Mouse (Mus musculus): ENCODE measurements around the gene Tmem184c. TPM values are rescaled to one million over a fixed set of nuclear protein-coding genes. Genes with fewer than 3 reads are reported as not detected.

Gene Tmem184c
- polyA plus RNA-seq, 1 experiment from 2014 or later, result 56.9 TPM

DNA sequence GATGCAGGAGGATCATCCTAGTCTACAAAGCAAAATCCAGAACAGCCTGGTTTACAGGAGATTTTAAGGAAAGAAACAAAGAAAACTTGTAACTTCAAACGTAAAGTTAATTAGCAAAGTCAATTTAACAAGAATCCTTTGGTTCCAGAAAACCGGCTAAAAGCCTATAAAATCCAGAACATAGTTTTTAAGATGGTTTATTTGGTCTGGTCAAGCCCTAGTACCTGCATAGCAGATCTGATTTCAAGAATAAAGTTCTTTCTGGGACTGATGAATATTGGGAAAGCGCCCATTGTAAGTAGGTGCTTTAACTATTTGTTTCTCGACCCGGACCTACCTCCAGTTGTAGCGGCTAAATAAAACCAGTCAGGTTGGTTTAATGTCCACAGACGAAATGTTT lies 877 bp downstream of the Tmem184c start:
- Histone ChIP-seq H3K27me3 (no peaks in the 10 kb centered on the region), H3K4me2 (replicated peaks) (peak overlapping the region; percentile 77), H3K4me1 (peaks cover 10% of the 10 kb centered on the region), H3K27ac (no peak overlapping the region), H3K36me3 (peaks cover 10% of the 10 kb centered on the region), H3K9ac (peak overlapping the region; percentile 67), H3K9me3 (replicated peaks) (no peaks in the 10 kb centered on the region), H3K4me3 (peak overlapping the region; percentile 85)
- ATAC-seq (ENCODE audit: low FRiP score), result no peak
- WGBS, result 13% methylated on average over 7 of the region's 7 CpGs

DNA sequence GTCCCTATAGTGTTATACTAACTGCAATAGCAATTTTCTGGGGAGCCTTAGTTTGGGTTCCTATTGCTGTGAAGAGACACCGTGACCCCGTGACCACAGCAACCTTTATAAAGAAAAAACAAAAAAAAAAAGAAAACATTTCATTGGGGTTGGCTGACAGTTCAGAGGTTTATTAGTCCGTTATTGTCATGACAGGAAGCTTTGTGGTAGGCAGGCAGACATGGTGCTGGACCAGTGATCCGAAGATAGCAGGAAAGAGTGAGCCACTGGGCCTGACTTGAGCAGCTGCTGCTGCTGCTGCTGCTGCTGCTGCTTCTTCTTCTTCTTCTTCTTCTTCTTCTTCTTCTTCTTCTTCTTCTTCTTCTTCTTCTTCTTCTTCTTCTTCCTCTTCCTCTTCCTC lies 26.3 kb downstream of the Tmem184c start:
- H3K4me1 ChIP-seq, result no peaks in the 10 kb centered on the region
- no peaks in the 10 kb centered on the region for H3K27me3 ChIP-seq
- WGBS, result 81% methylated on average over 4 of the region's 4 CpGs
- ATAC-seq (ENCODE audit: low FRiP score), result no peak
- no peaks in the 10 kb centered on the region for H3K9me3 ChIP-seq (replicated peaks)
- peaks cover 34% of the 10 kb centered on the region for H3K36me3 ChIP-seq
- H3K9ac ChIP-seq, result no peak overlapping the region
- H3K4me2 ChIP-seq (replicated peaks), result no peak overlapping the region
- no peak overlapping the region for H3K27ac ChIP-seq
- H3K4me3 ChIP-seq, result no peak overlapping the region

- WGBS, result 93% methylated on average over 7 of the region's 7 CpGs
- no peaks in the 10 kb centered on the region for H3K4me1 ChIP-seq
- no peak for ATAC-seq (ENCODE audit: low FRiP score)
- peaks cover 50% of the 10 kb centered on the region for H3K36me3 ChIP-seq
- no peaks in the 10 kb centered on the region for H3K9me3 ChIP-seq (replicated peaks)
- no peak overlapping the region for H3K4me3 ChIP-seq
- no peaks in the 10 kb centered on the region for H3K27me3 ChIP-seq
- H3K27ac ChIP-seq, result no peak overlapping the region
- no peak overlapping the region for H3K4me2 ChIP-seq (replicated peaks)
- no peak overlapping the region for H3K9ac ChIP-seq
Measured at GRCm38 (mm10) chr8:77577674-77578073, 32.8 kb downstream of the Tmem184c start.

- H3K27me3 ChIP-seq, result no peaks in the 10 kb centered on the region
- 88% methylated on average over 5 of the region's 5 CpGs for WGBS
- no peak overlapping the region for H3K27ac ChIP-seq
- no peaks in the 10 kb centered on the region for H3K4me1 ChIP-seq
- H3K4me2 ChIP-seq (replicated peaks), result no peak overlapping the region
- H3K9me3 ChIP-seq (replicated peaks), result no peaks in the 10 kb centered on the region
- ATAC-seq (ENCODE audit: low FRiP score), result no peak
- no peak overlapping the region for H3K9ac ChIP-seq
- H3K36me3 ChIP-seq, result peaks cover 33% of the 10 kb centered on the region
- no peak overlapping the region for H3K4me3 ChIP-seq
Measured at GRCm38 (mm10) chr8:77574229-77574628, 36.3 kb downstream of the Tmem184c start.

GRCm38 (mm10) chr8:77561441-77561840 lies 49.1 kb downstream of the Tmem184c start:
- 83% methylated on average over 3 of the region's 3 CpGs for WGBS
- peaks cover 69% of the 10 kb centered on the region for H3K36me3 ChIP-seq

GRCm38 (mm10) chr8:77552491-77552890 lies 58.0 kb downstream of the Tmem184c start:
- 96% methylated on average over 3 of the region's 3 CpGs for WGBS
- Histone ChIP-seq H3K27ac (no peak overlapping the region), H3K36me3 (peaks cover 53% of the 10 kb centered on the region), H3K4me2 (replicated peaks) (no peak overlapping the region), H3K4me3 (no peak overlapping the region), H3K9ac (no peak overlapping the region), H3K4me1 (peaks cover 12% of the 10 kb centered on the region), H3K9me3 (replicated peaks) (no peaks in the 10 kb centered on the region), H3K27me3 (peaks cover 4% of the 10 kb centered on the region; the same call in 1 of the 2 replicates)
- ATAC-seq (ENCODE audit: low FRiP score), result no peak

More at GRCm38 (mm10) chr8:77561441-77561840, 49.1 kb downstream of the Tmem184c start:
- H3K4me1 ChIP-seq, result no peaks in the 10 kb centered on the region
- no peak overlapping the region for H3K4me2 ChIP-seq (replicated peaks)
- no peaks in the 10 kb centered on the region for H3K9me3 ChIP-seq (replicated peaks)
- H3K4me3 ChIP-seq, result no peak overlapping the region
- no peaks in the 10 kb centered on the region for H3K27me3 ChIP-seq
- H3K9ac ChIP-seq, result no peak overlapping the region
- H3K27ac ChIP-seq, result no peak overlapping the region
- ATAC-seq (ENCODE audit: low FRiP score), result no peak

- Histone ChIP-seq H3K36me3 (peaks cover 31% of the 10 kb centered on the region), H3K27me3 (peaks cover 4% of the 10 kb centered on the region; the same call in 1 of the 2 replicates), H3K9me3 (replicated peaks) (no peaks in the 10 kb centered on the region), H3K27ac (0 out of 2 replicates have a peak overlapping the region, but pooled peaks have one; percentile 92), H3K4me1 (peaks cover 12% of the 10 kb centered on the region), H3K4me3 (peak overlapping the region; percentile 84), H3K4me2 (replicated peaks) (peak overlapping the region; percentile 68), H3K9ac (peak overlapping the region; percentile 90)
- WGBS, result 25% methylated on average over 7 of the region's 7 CpGs
- ATAC-seq (ENCODE audit: low FRiP score), result 0 out of 2 replicates have a peak, but pooled peaks have one; percentile 12
Measured at GRCm38 (mm10) chr8:77549881-77550580, 60.5 kb downstream of the Tmem184c start.

DNA sequence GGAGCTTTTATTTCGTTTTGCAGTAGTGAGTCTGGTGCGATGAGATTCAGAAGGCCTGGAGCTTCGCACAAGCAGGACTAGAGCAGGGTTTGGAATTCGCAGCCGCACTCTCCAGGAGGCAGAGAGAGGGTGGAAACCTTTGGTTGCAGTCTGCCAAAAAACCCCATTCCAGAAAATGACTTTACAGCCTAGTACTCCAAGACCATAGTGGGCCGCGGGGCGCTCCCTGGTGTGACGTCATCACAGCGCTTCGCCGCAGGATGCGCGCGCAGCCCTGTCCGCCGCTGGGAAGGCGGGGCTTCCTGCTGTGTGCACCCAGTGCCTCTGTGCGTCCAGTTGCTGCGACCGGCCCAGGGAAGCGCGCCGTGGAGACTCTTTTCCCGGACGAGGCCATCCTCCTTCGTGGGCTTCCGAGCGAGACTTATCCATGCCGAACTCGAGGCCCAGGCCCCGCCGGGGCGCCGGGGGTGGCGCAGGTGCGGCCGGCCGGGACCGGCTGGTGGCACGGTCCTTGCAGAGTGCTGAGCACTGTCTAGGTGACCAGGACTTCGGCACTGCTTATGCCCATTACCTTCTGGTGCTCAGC lies 61.3 kb downstream of the Tmem184c start, which contains the start of gene Prmt9:
Gene Prmt9 (plus strand): TSS at position 277 of the 586 bp plus-strand sequence.
- Histone ChIP-seq H3K4me3 (peak within 1 kb of the TSS; percentile 84), H3K27me3 (peaks cover 4% of the 10 kb centered on the region; the same call in 1 of the 2 replicates), H3K36me3 (peaks cover 27% of the 10 kb centered on the region), H3K9me3 (replicated peaks) (no peaks in the 10 kb centered on the region), H3K9ac (peak within 1 kb of the TSS; percentile 90), H3K27ac (peak within 1 kb of the TSS; percentile 92), H3K4me2 (replicated peaks) (peak within 1 kb of the TSS; percentile 68), H3K4me1 (peaks cover 12% of the 10 kb centered on the region)
- 4% methylated on average over 42 of the region's 42 CpGs for WGBS
- ATAC-seq (ENCODE audit: low FRiP score), result peak; percentile 97

Other genes starting within 250 kb of the Tmem184c start
- gene Arhgap10, start 92.7 kb downstream of the Tmem184c start, polyA plus RNA-seq (2016; fragmentation: Nextera tagmentation; extraction: Ambion mirVana), result 14.5 and 16.5 TPM in 2 replicates
- 23.6 and 26.4 TPM in 2 replicates for gene Prmt9, start 61.3 kb downstream of the Tmem184c start, polyA plus RNA-seq (2016; fragmentation: Nextera tagmentation; extraction: Ambion mirVana)
- 22.5 and 25.3 TPM in 2 replicates for gene Ednra, start 113.8 kb upstream of the Tmem184c start, polyA plus RNA-seq (2016; fragmentation: Nextera tagmentation; extraction: Ambion mirVana)

Measured in hindbrain, embryonic 12.5 days (tissue).